Mouse (Mus musculus) liver, embryonic 14.5 days (tissue): Measurements from ENCODE around the gene Wap.
A peak's percentile ranks its signal among the peaks of the same experiment; 100 is the strongest.

Source experiments
- CTCF ChIP-seq: IDR thresholded peaks from 2 replicates; pipeline ENCODE4 v1.5.1; 2016; ENCODE audit warnings: antibody characterized with exemption, low read depth, control low read depth
- EP300 ChIP-seq: IDR thresholded peaks from 2 replicates; pipeline ENCODE4 v1.6.1; 2016; ENCODE audit warnings: antibody characterized with exemption, low read depth

DNA sequence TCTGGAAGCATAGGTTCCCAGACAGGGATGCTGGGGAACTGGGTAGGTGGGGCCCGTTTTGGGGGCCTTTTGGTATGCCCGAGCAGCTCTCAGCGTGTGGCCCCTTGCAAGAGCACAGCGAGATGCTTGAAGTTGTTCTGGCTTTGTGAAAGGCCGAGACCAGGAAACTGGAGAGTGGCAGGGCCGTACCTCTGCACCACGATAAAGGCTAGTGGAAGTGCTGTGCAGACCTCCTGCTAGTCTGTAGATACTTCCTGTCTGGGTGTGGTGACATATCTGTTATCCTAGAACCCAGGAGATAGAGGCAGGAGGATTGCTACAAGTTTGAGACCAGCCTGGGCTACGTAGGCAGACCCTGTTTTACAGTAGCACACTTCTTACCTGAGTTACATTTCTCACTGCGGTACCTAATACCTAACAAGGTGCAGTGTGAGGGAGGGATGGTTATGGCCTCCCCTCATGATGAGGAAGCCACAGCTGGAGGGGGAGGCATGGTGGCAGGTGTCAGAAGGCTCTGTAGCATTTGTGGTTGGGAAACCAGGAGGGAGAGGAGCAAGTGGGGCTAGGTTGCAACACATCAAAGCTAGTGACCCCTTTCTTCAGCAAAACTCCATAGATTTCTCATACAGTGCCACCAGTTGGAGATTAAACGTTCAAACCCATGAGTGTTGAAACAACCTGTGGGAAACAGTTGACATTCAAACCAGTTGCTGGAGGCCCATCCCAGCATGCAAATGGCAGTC lies 47.3 kb downstream of the Wap start:
- no peak for TF ChIP-seq CTCF
- peak; percentile 89 for TF ChIP-seq EP300
